Mouse (Mus musculus) neural tube, embryonic 12.5 days (tissue): Measurements from ENCODE around the gene Mast2. TPM values are rescaled to one million over a fixed set of nuclear protein-coding genes. Genes with fewer than 3 reads are reported as not detected.

Source experiments
- ATAC-seq: fragments of 200-750 bp; cut with Nextera tagmentation; 2 replicates; pipeline ENCODE4 v1.8.0; 2017; ENCODE audit warnings: low read depth, mild to moderate bottlenecking, moderate TSS enrichment, moderate library complexity; ENCODE audit not compliant: low FRiP score
- H3K27ac ChIP-seq: fragments of 300-500 bp; sonication (generic); 2 replicates; pipeline ENCODE4 v1.5.1; 2016
- H3K27me3 ChIP-seq: fragments of 300-500 bp; sonication (generic); replicated peaks from 2 replicates; pipeline ENCODE4 v1.6.1; 2016; ENCODE audit warnings: mild to moderate bottlenecking
- H3K36me3 ChIP-seq: fragments of 300-500 bp; sonication (generic); 2 replicates; pipeline ENCODE4 v1.6.1; 2016; ENCODE audit warnings: mild to moderate bottlenecking
- H3K4me1 ChIP-seq: fragments of 300-500 bp; sonication (generic); 2 replicates; pipeline ENCODE4 v1.6.1; 2016
- H3K4me2 ChIP-seq: fragments of 300-500 bp; sonication (generic); replicated peaks from 2 replicates; pipeline ENCODE4 v1.6.1; 2016; ENCODE audit warnings: mild to moderate bottlenecking
- H3K4me3 ChIP-seq: fragments of 300-500 bp; sonication (generic); 2 replicates; pipeline ENCODE4 v1.5.1; 2016
- H3K9ac ChIP-seq: fragments of 300-500 bp; sonication (generic); 2 replicates; pipeline ENCODE4 v1.6.1; 2016; ENCODE audit warnings: mild to moderate bottlenecking
- H3K9me3 ChIP-seq: fragments of 300-500 bp; sonication (generic); 2 replicates; pipeline ENCODE4 v1.6.1; 2016; ENCODE audit warnings: mild to moderate bottlenecking
- WGBS: fragments of 180-500 bp; shearing (Covaris S2); methylation state at CpG from one replicate; pipeline ENCODE4 v1.1.7; 2016; 5-methylcytosine and 5-hydroxymethylcytosine counted together
- polyA plus RNA-seq: library from polyadenylated mRNA; unstranded; fragments of >200 nt; fragmentation: Nextera tagmentation; extraction: Ambion mirVana; gene quantifications from 2 replicates; pipeline ENCODE4 v1.2.1, GENCODE M21; 2016

Gene Mast2
- polyA plus RNA-seq = 28.3 and 34.5 TPM in 2 replicates

DNA sequence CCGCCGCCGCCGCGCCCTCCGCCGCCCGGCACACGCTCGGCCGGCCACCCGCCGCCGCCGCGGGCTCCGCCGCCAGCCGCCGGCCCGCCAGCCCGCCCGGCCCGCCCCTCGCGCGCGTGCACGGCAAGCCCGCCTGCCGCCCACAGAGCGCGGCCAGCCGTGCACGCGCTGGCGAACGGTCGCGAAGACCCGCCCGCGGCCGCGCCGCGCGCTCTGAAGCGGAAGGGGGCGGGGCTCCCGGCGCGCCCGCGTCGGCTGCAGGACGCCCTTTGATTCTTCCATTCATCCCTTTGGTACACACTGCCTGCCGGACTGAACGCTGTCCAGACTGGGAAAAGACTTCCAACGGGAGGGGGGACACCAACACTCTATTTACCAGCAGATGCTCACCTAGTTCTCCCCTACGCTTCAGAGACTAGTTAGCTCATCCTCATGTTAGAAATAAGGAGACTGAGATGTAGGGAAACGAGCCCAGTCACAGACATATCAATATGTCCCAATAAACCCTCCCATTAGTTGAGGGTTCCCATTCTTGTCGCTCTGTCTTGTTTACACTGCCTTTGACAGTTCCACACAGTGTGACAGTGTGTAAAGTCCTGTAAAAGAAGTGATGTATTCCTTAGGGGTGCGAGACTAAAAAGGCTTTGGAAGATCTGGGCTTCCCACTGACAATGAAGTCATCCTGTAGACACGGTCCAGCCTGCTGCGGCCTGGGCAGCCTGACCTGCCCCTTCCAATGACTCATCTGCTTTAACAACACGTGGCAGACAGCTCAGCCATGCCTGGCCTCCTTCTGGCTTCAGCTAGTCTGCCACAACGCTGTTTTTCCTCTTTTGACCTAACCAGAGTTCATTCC is at the start of gene Mast2:
TSS of gene Mast2 (minus strand) at position 58 of the 856 bp plus-strand sequence.
- peak within 1 kb of the TSS; percentile 98 for H3K9ac ChIP-seq
- peak within 1 kb of the TSS; percentile 90 for H3K27ac ChIP-seq
- no peaks in the 10 kb centered on the region for H3K27me3 ChIP-seq
- WGBS = 1% methylated on average over 68 of the region's 68 CpGs
- H3K4me2 ChIP-seq = peak within 1 kb of the TSS; percentile 74
- H3K4me3 ChIP-seq = peak within 1 kb of the TSS; percentile 96
- peaks cover 14% of the 10 kb centered on the region for H3K4me1 ChIP-seq
- peak; percentile 90 for ATAC-seq
- H3K9me3 ChIP-seq = peaks cover 4% of the 10 kb centered on the region; the same call in 1 of the 2 replicates
- H3K36me3 ChIP-seq = no peaks in the 10 kb centered on the region

DNA sequence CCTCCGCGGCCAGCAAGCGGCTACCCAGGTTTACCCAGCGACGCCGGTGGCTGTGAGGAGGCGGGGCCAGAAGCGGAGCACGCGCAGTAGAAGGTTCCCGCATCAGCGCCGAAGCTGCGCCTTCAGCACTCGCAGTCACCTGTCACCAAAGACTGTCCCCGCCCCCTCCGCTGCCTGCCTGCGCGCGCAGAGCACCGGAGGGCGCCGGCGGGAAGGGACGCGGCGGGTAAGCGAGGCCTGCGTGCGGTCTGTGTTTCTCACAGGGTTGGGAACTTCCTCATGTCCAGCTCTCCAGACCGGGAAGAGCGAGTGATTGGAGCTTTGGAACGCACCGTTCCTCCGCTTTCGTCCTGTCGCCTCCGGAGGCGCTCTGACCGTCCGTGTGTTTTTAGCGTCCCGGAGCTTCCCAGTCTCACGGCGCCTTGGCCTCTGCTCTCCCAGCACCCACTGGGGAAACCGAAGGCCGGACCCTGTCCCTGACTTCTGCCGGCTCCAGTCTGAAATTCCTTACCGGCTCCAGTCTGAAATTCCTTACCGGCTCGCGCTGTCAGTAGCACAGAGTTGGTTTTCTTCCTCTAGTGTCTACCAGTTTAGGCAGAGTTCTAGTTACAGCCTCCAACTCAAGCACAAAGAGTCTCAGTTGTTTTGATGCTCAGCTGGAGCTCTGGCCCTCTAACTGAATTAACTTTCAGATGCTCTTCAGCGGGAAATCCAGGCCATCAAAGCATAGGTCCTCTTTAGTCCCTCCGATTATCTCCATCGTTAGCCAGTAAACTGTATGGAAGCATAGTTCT is 43.6 kb upstream of the Mast2 start, which contains the start of gene Ipp:
TSS of gene Ipp (plus strand) at position 125 of the 794 bp plus-strand sequence.
- Histone ChIP-seq H3K36me3 (no peaks in the 10 kb centered on the region), H3K9me3 (no peaks in the 10 kb centered on the region), H3K4me3 (peak within 1 kb of the TSS; percentile 58), H3K27ac (peak within 1 kb of the TSS; percentile 72), H3K4me1 (peaks cover 7% of the 10 kb centered on the region), H3K4me2 (peak within 1 kb of the TSS; percentile 72), H3K9ac (peak within 1 kb of the TSS; percentile 75), H3K27me3 (no peaks in the 10 kb centered on the region)
- peak; percentile 97 for ATAC-seq
- WGBS = 1% methylated on average over 55 of the region's 55 CpGs

DNA sequence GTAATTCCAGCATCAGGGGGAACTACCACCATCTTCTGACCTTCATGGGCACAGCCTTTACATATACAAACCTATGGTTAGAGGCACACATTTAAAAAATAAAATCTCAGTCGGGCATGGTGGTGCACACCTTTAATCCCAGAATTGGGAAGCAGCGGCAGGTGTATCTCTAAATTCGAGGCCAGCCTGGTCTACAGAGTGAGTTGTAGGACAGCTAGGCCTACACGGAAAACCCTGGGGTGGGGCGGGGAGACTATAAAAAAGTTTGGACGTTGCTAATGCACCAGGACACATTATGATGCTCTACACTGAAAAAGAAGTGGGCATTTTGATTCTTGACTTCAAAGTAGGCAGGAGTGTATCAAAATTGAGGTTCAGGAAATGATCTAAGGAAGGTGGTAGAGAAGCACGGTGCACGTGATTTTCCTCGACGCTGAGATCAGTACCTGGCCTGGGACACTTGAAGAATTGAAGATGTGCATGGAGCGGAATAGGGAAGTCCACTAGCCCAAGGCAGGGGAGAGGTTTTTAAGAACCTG is 43.0 kb upstream of the Mast2 start:
- H3K4me3 ChIP-seq = peak overlapping the region; percentile 58
- H3K27me3 ChIP-seq = no peaks in the 10 kb centered on the region
- no peak overlapping the region; the same call in 1 of the 2 replicates for H3K27ac ChIP-seq
- H3K4me2 ChIP-seq = peak overlapping the region; percentile 72
- peak overlapping the region; percentile 75 for H3K9ac ChIP-seq
- 27% methylated on average over 11 of the region's 11 CpGs for WGBS
- no peaks in the 10 kb centered on the region for H3K36me3 ChIP-seq
- peak; percentile 35 for ATAC-seq
- H3K9me3 ChIP-seq = no peaks in the 10 kb centered on the region
- peaks cover 7% of the 10 kb centered on the region for H3K4me1 ChIP-seq

DNA sequence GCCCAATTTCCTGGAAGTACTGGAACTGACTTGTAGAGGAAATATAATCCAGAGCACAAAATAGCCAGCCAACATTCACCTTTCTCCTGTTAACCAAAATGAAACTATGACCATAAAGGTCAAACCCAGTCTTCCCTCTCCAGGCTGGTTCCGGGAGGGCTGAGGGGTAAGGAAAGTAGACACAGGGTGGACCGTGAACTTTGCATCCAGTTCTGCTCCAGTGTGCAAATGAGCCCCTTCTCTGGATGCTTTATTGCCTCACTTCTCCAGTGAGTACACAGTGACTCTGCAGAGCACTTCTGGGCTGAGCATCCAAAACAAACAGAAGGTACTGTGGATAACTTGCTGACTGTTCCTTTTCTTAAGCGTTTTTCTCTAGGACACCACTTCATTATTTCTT is 36.0 kb upstream of the Mast2 start:
- Histone ChIP-seq H3K9ac (no peak overlapping the region), H3K4me1 (no peaks in the 10 kb centered on the region), H3K4me3 (no peak overlapping the region), H3K27ac (no peak overlapping the region), H3K27me3 (no peaks in the 10 kb centered on the region), H3K4me2 (no peak overlapping the region), H3K36me3 (no peaks in the 10 kb centered on the region), H3K9me3 (no peaks in the 10 kb centered on the region)
- no peak for ATAC-seq
- 80% methylated on average over 3 of the region's 3 CpGs for WGBS

DNA sequence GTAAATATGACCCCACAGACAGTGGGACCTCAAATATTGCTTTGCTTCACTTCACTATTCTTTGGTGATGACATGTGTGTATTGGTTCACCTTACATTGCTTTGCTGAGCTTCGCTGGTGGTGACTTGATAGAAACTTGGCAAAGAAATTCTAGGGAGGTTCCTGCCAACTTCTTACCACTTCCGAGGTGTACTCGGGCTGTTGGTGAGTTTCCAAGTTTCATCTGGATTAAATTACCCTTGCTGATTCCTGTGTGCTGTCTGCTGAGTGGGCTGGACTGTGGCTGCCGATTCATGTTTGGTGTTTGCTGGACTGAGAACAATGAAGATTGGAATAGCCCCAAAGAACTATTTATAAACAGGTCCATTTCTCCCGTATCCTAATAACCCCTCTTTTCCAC is 29.7 kb upstream of the Mast2 start:
- WGBS = 88% methylated on average over 5 of the region's 5 CpGs
- no peaks in the 10 kb centered on the region for H3K4me1 ChIP-seq
- no peaks in the 10 kb centered on the region for H3K36me3 ChIP-seq
- H3K9ac ChIP-seq = no peak overlapping the region
- H3K4me2 ChIP-seq = no peak overlapping the region
- H3K27me3 ChIP-seq = no peaks in the 10 kb centered on the region
- no peak overlapping the region for H3K27ac ChIP-seq
- no peak overlapping the region for H3K4me3 ChIP-seq
- no peak for ATAC-seq
- H3K9me3 ChIP-seq = peaks cover 3% of the 10 kb centered on the region; the same call in 1 of the 2 replicates

DNA sequence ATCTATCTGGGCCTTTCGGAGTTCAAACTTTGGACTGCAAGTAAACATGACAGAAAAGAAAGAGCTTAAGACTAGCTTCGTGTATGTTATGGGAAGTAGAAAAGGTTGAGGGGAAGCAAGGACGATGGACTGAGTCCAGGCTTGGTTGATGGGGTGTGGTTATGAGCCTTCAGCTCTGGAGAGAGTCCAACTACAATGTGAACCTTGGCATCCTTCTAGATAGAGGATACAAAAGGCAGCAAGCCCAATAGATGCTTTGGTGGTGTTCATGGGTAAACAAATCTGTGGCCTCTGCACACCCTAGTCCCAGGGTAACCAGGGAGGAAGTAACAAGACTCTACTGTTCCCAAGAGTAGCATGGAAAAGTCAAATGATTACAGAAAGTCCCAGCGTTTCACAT is 28.5 kb upstream of the Mast2 start:
- whole genome bisulfite sequencing = 83% methylated on average over 4 of the region's 4 CpGs
- Histone ChIP-seq H3K36me3 (no peaks in the 10 kb centered on the region), H3K9ac (no peak overlapping the region), H3K27me3 (no peaks in the 10 kb centered on the region), H3K9me3 (peaks cover 3% of the 10 kb centered on the region; the same call in 1 of the 2 replicates), H3K4me2 (no peak overlapping the region), H3K4me1 (no peaks in the 10 kb centered on the region), H3K27ac (no peak overlapping the region), H3K4me3 (no peak overlapping the region)
- ATAC-seq = no peak

DNA sequence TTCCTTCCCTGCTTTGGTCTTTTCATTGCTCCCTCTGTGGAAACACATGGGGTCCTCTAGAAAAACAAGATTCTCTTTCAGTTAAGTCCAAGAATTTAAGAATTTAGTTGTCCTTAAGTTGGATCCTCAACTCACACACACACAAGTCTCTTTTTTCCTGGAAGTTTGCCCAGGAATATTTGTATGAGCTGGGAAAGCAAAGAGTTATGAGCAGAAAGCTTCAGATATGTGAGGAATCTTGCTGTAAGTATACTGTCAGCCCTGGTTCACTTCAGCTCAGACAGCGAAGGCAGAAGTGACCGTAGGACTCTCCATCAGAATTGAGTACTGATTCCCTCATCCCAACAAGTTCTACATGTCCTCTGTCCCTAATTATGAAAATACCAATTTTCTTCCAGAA is 27.9 kb upstream of the Mast2 start:
- no peak for ATAC-seq

DNA sequence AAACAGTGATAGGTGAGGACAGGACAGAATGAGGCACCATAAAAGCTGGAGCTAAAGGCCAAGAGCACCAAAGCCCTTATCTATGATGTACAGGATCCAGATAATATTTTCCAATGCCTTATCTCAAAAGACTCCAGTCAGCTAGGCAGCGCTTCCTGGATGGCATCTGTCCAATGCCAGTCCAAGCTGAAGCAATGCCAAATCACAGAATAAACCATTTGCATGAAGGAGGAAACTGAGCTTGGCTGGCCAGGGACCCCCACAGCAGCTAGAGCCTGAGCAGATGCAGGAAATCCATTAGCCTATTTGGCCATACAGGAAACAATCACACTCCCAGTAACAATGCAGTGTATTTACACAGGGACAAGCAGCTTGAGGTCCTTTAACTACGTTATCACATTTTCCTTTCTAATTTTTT is 27.1 kb upstream of the Mast2 start:
- H3K9me3 ChIP-seq = peaks cover 3% of the 10 kb centered on the region; the same call in 1 of the 2 replicates
- no peaks in the 10 kb centered on the region for H3K4me1 ChIP-seq
- H3K27me3 ChIP-seq = no peaks in the 10 kb centered on the region
- no peaks in the 10 kb centered on the region for H3K36me3 ChIP-seq
- no peak overlapping the region for H3K27ac ChIP-seq
- WGBS = 74% methylated on average over 2 of the region's 2 CpGs
- H3K4me3 ChIP-seq = no peak overlapping the region
- ATAC-seq = no peak
- no peak overlapping the region for H3K4me2 ChIP-seq
- H3K9ac ChIP-seq = no peak overlapping the region

More for the DNA sequence above, 27.9 kb upstream of the Mast2 start:
- Histone ChIP-seq H3K27me3 (no peaks in the 10 kb centered on the region), H3K9me3 (peaks cover 3% of the 10 kb centered on the region; the same call in 1 of the 2 replicates), H3K9ac (no peak overlapping the region), H3K4me1 (no peaks in the 10 kb centered on the region), H3K36me3 (no peaks in the 10 kb centered on the region), H3K4me2 (no peak overlapping the region), H3K27ac (no peak overlapping the region), H3K4me3 (no peak overlapping the region)
- WGBS = 94% methylated on average over 2 of the region's 2 CpGs

DNA sequence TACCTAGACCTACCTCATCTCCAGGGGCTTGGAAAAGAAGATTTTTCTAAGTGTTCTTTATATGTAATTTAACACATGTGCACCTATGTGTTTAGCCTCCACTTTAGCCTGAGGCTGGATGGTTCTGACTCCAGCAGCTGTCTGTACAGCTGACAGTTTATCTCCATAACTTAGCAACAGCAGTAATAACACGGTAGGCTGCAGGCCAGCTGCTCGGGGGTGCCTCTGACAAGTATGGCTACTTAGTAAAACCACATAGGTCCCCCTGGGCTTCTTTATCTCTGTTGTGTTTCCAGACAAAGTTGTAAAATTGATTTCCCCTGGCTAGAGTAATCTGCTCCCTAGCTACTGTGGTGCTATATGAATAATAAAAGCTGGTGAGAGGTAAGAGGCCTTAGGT is 19.5 kb upstream of the Mast2 start:
- Histone ChIP-seq H3K4me3 (no peak overlapping the region), H3K4me1 (no peaks in the 10 kb centered on the region), H3K9ac (no peak overlapping the region), H3K4me2 (no peak overlapping the region), H3K36me3 (no peaks in the 10 kb centered on the region), H3K27ac (no peak overlapping the region), H3K9me3 (no peaks in the 10 kb centered on the region), H3K27me3 (no peaks in the 10 kb centered on the region)
- WGBS = 21% methylated on average over 2 of the region's 2 CpGs
- no peak for ATAC-seq

DNA sequence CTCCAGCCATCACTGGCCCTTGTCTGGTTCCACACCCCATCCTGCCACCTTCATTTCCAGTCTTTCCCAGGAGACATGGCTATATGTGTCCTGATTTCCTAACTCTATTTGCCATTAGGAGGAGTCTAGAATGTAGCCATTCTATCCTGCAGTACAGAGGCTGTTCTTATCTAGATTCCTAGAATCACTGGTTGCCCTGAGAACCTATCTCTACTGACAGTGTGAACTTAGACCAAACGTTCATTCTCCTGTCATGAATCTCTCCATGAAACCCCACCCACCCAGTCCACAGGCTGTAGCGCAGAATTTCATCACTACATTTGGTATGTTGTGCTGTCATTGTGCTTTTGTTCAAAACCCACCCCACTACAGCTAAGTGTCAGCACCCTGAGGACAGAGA is 17.3 kb upstream of the Mast2 start:
- no peaks in the 10 kb centered on the region for H3K9me3 ChIP-seq
- 74% methylated on average over 2 of the region's 2 CpGs for WGBS
- no peaks in the 10 kb centered on the region for H3K36me3 ChIP-seq
- no peak overlapping the region for H3K27ac ChIP-seq
- no peak for ATAC-seq
- H3K4me1 ChIP-seq = no peaks in the 10 kb centered on the region
- H3K27me3 ChIP-seq = no peaks in the 10 kb centered on the region
- H3K4me2 ChIP-seq = no peak overlapping the region
- H3K9ac ChIP-seq = no peak overlapping the region
- H3K4me3 ChIP-seq = no peak overlapping the region

DNA sequence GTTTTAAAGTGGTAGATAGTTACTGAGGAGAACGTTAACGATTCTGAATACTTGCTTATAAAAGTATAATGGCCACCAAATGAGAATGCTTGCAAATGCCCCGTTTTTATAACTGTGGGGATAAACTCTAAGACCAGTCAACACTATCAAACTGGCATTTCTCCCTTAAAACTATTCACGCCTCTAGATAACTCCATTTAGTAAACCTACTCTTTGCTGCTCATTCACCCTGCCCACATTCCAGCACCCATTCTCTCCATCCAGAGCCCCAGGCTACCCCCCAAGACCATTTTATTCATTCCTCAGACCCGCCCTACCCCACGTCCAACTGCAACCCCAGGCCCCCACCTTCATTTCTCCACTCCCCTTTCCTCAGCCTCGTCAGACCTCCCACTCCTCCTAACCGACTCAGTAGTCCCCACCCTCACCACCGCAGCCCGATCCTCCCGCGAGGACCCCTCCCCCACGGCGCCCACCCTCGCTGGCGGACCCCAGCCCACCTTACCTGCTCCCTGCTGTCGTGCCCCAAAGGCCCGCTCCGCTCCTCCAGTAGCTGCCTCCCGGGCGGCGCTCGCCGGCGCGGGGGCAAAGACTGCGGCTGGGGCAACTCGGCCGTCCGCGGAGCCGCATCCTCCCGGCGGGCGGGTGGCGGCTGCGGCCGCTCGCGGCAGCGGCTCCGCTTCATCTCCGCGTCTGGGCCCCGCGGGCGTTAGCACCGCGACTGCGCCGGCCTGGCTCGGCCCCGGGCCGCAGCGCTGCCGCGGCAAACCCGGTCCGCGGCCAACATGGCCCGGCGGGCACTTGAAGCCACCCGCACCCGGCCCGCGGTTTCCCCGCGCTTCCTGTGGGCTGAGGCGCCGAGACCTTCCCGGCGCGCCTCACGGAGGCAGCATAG is 505 bp downstream of the Mast2 start:
- Histone ChIP-seq H3K9me3 (peaks cover 4% of the 10 kb centered on the region; the same call in 1 of the 2 replicates), H3K9ac (peak overlapping the region; percentile 98), H3K27me3 (no peaks in the 10 kb centered on the region), H3K4me3 (peak overlapping the region; percentile 96), H3K4me1 (peaks cover 14% of the 10 kb centered on the region), H3K27ac (peak overlapping the region; percentile 90), H3K36me3 (no peaks in the 10 kb centered on the region), H3K4me2 (peak overlapping the region; percentile 74)
- ATAC-seq = peak; percentile 66
- 2% methylated on average over 66 of the region's 74 CpGs for WGBS
